Mouse (Mus musculus) heart, adult 2 months (tissue): ENCODE data around the gene Elmod1. TPM values are rescaled to one million over a fixed set of nuclear protein-coding genes. Genes with fewer than 3 reads are reported as not detected.
A peak's percentile ranks its signal among the peaks of the same experiment; 100 is the strongest.

Experiments used
- DNase-seq, 2 experiments: peaks; one replicate each; pipeline ENCODE4 v3.0.0; 2021
- H3K27ac ChIP-seq: fragments of 200-600 bp; 2 replicates; pipeline ENCODE4 v1.8.1; 2022
- H3K27me3 ChIP-seq: fragments of 200-500 bp; 2 replicates; pipeline ENCODE4 v1.6.1; 2012; ENCODE audit warnings: mild to moderate bottlenecking, low read length, inconsistent platforms, mixed read lengths; ENCODE audit not compliant: control insufficient read depth, insufficient read depth
- H3K36me3 ChIP-seq: fragments of 200-500 bp; 2 replicates; pipeline ENCODE4 v1.6.1; 2012; ENCODE audit warnings: low read length, inconsistent platforms; ENCODE audit not compliant: control insufficient read depth, insufficient read depth
- H3K4me1 ChIP-seq: fragments of 200-500 bp; 2 replicates; pipeline ENCODE4 v1.6.1; 2011; ENCODE audit warnings: low read length; ENCODE audit not compliant: control insufficient read depth, insufficient read depth
- H3K4me3 ChIP-seq: fragments of 200-600 bp; 2 replicates; pipeline ENCODE4 v1.8.1; 2022
- H3K79me2 ChIP-seq: fragments of 200-500 bp; replicated peaks from 2 replicates; pipeline ENCODE4 v1.6.1; 2012; ENCODE audit warnings: mild to moderate bottlenecking, inconsistent platforms, low read length, moderate library complexity, mixed read lengths; ENCODE audit not compliant: control insufficient read depth, insufficient read depth
- H3K9ac ChIP-seq: fragments of 200-500 bp; 2 replicates; pipeline ENCODE4 v1.6.1; 2012; ENCODE audit warnings: low read depth, mild to moderate bottlenecking, control low read depth, inconsistent platforms, low read length, mixed read lengths
- CTCF ChIP-seq: fragments of 200-600 bp; IDR thresholded peaks from 2 replicates; pipeline ENCODE4 v1.8.1; 2022; ENCODE audit warnings: antibody characterized with exemption, mild to moderate bottlenecking, moderate library complexity
- EP300 ChIP-seq: fragments of 200-500 bp; IDR thresholded peaks from 2 replicates; pipeline ENCODE4 v1.6.1; 2011; ENCODE audit warnings: low read depth, low read length, control low read depth; ENCODE audit not compliant: insufficient read depth
- POLR2A ChIP-seq: fragments of 200-500 bp; IDR thresholded peaks from 2 replicates; pipeline ENCODE4 v1.6.1; 2011; ENCODE audit warnings: mild to moderate bottlenecking, low read depth, low read length, control low read depth; ENCODE audit not compliant: insufficient read depth
- WGBS: fragments of 180-500 bp; shearing (Covaris S2); methylation state at CpG from one replicate; pipeline ENCODE4 v1.1.7; 2018; 5-methylcytosine and 5-hydroxymethylcytosine counted together
- intact Hi-C: fragments of 180-260 bp; cut with DNase I; formaldehyde crosslinking; loops from one replicate; pipeline ENCODE4 v1.15.1; 2025
- polyA plus RNA-seq: library from polyadenylated mRNA; depleted of rRNA; stranded (reverse); fragments of >200 nt; gene quantifications from 2 replicates; pipeline ENCODE4 v1.2.3, GENCODE M21; 2012
- total RNA-seq, 2 experiments: library from RNA; stranded (reverse); gene quantifications; 2 replicates each; pipeline ENCODE4 v1.2.3; 2021

The Elmod1 gene
- total and polyA plus RNA-seq, 3 experiments = 0.10 to 0.20 (median 0.18) TPM

- Histone ChIP-seq H3K4me1 (no peaks in the 10 kb centered on the region), H3K9ac (no peak overlapping the region), H3K4me3 (peak overlapping the region; percentile 15; the same call in 1 of the 2 replicates), H3K36me3 (no peaks in the 10 kb centered on the region), H3K79me2 (no peaks in the 10 kb centered on the region), H3K27me3 (peaks cover 1% of the 10 kb centered on the region), H3K27ac (no peak overlapping the region)
- TF ChIP-seq POLR2A (no peak), CTCF (no peak), EP300 (no peak)
- no peak for DNase-seq
- intact Hi-C loops = no loop called here
- WGBS = 3% methylated on average over 42 of the region's 42 CpGs
Measured at GRCm38 (mm10) chr9:53974328-53975121, 576 bp downstream of the Elmod1 start.

DNA sequence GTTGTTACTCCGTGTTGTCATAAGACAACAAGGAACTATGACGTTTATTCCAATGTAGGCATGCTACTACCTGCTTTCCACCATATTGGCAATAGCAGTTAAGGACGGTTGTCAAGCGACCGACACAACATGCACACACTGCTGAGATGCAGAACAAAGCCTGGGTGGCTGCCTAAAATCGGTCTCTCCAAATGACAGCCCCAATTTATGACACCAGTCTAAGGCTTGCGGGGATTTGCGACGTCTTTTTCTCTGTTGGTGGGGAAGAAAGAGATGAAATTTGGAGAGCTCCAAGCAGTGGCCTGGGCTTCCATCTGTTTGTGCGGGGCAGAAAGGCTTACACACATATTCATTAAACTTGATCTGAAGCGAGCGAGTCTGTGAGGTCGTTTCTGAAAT, 1.2 kb downstream of the Elmod1 start:
- no peak overlapping the region for H3K4me3 ChIP-seq
- intact Hi-C loops = no loop called here

DNA sequence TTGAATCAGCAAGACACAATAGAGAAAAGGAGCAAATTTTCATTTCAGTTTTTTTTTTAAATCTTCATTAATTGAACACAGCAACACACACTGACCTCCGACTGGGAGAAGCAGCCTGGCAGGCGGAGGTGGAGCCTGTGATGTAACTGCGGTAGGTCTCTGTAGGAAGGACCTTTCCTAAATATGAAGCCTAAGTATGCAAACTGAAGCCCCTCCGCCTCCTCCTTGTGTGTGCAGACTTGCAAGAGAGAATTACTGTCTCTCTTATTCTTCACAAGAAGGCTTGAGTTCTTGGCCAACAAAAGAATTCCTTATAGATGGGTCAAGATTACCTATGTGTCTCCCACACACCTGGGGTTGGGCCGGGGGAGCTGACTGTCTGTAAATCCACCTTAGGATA, 1.9 kb downstream of the Elmod1 start:
- no peak for DNase-seq
- no peaks in the 10 kb centered on the region for H3K79me2 ChIP-seq
- 62% methylated on average over 5 of the region's 5 CpGs for WGBS
- H3K4me1 ChIP-seq = no peaks in the 10 kb centered on the region
- peaks cover 1% of the 10 kb centered on the region for H3K27me3 ChIP-seq
- TF ChIP-seq EP300 (no peak), CTCF (no peak), POLR2A (no peak)
- no peak overlapping the region for H3K4me3 ChIP-seq
- intact Hi-C loops = no loop called here
- H3K27ac ChIP-seq = no peak overlapping the region
- no peak overlapping the region for H3K9ac ChIP-seq
- no peaks in the 10 kb centered on the region for H3K36me3 ChIP-seq

More for the DNA sequence above, 1.2 kb downstream of the Elmod1 start:
- TF ChIP-seq POLR2A = no peak
- TF ChIP-seq EP300 = no peak
- no peak for TF ChIP-seq CTCF
- DNase-seq = no peak
- Histone ChIP-seq H3K27ac (no peak overlapping the region), H3K79me2 (no peaks in the 10 kb centered on the region), H3K36me3 (no peaks in the 10 kb centered on the region), H3K9ac (no peak overlapping the region), H3K27me3 (peaks cover 1% of the 10 kb centered on the region), H3K4me1 (no peaks in the 10 kb centered on the region)
- 29% methylated on average over 13 of the region's 13 CpGs for WGBS

GRCm38 (mm10) chr9:53972358-53972757, 2.7 kb downstream of the Elmod1 start:
- H3K79me2 ChIP-seq = no peaks in the 10 kb centered on the region
- no peaks in the 10 kb centered on the region for H3K36me3 ChIP-seq
- no peak overlapping the region for H3K4me3 ChIP-seq
- H3K9ac ChIP-seq = no peak overlapping the region
- TF ChIP-seq CTCF (no peak), EP300 (no peak), POLR2A (no peak)
- intact Hi-C loops = no loop called here
- no peak for DNase-seq
- no peaks in the 10 kb centered on the region for H3K4me1 ChIP-seq
- peaks cover 1% of the 10 kb centered on the region for H3K27me3 ChIP-seq
- no peak overlapping the region for H3K27ac ChIP-seq

- Histone ChIP-seq H3K27me3 (no peaks in the 10 kb centered on the region), H3K4me3 (no peak overlapping the region), H3K27ac (no peak overlapping the region), H3K4me1 (no peaks in the 10 kb centered on the region), H3K79me2 (no peaks in the 10 kb centered on the region), H3K9ac (no peak overlapping the region), H3K36me3 (no peaks in the 10 kb centered on the region)
- TF ChIP-seq EP300 = no peak
- TF ChIP-seq CTCF = no peak
- no peak for TF ChIP-seq POLR2A
- intact Hi-C loops = no loop called here
- WGBS = 55% methylated on average over 9 of the region's 9 CpGs
- no peak for DNase-seq
Measured at GRCm38 (mm10) chr9:53967610-53968368, 7.3 kb downstream of the Elmod1 start.

GRCm38 (mm10) chr9:53957021-53957420, 18.1 kb downstream of the Elmod1 start:
- DNase-seq = no peak
- H3K4me3 ChIP-seq = no peak overlapping the region
- intact Hi-C loops = no loop called here
- no peak overlapping the region for H3K9ac ChIP-seq
- H3K27ac ChIP-seq = no peak overlapping the region
- H3K36me3 ChIP-seq = no peaks in the 10 kb centered on the region
- no peaks in the 10 kb centered on the region for H3K4me1 ChIP-seq
- no peaks in the 10 kb centered on the region for H3K27me3 ChIP-seq
- H3K79me2 ChIP-seq = no peaks in the 10 kb centered on the region
- no peak for TF ChIP-seq POLR2A
- TF ChIP-seq CTCF = no peak
- no peak for TF ChIP-seq EP300
- WGBS = 65% methylated on average over 11 of the region's 11 CpGs
